13 mouse cellular contexts compared by ENCODE assay signal in genomic region chr2:157640873-157641272, GRCm38 (mm10).
DNase-seq lines count a peak whose midpoint lies in the region; ATAC-seq and TF ChIP-seq lines count a peak whose summit lies in the region.
"Had no signal": no experiment of that assay in that cellular context is flagged by ENCODE, and none has a peak within 500 bp of the region (broad histone marks: within the 10 kb centered on the region; RNA-seq: fewer than 3 reads in every experiment).

No protein-coding gene starts in this region.

- TF ChIP-seq CTCF in hindbrain, postnatal 0 days (IDR thresholded peaks at IDR 0.05; ENCODE audit: low read depth) = no peak

- no peak for DNase-seq in hindbrain, postnatal 0 days (ENCODE audit: low spot score)
- DNase-seq in hindbrain, embryonic 11.5 days (ENCODE audit: low spot score) = no peak
- peak; percentile 18 to 37 for DNase-seq in B cell, adult 2 months
- peak; percentile 72 for DNase-seq in ZHBTc4 (ENCODE audit: low read depth, low spot score)
- DNase-seq in cerebellum, postnatal 14 days = no peak
- DNase-seq in embryo, embryonic 10 days (ENCODE audit: low spot score) = no peak
- no peak for DNase-seq in right cerebral cortex, adult 18-20 months
- DNase-seq: cerebellum, postnatal 36 days; heart, postnatal 36 days had no signal

- 38% methylated on average over 4 of the region's 4 CpGs for WGBS in hindbrain, postnatal 0 days
- WGBS in hindbrain, embryonic 11.5 days = 27% methylated on average over 4 of the region's 4 CpGs

- H3K27ac ChIP-seq in hindbrain, postnatal 0 days = no peak overlapping the region
- H3K27ac ChIP-seq in hindbrain, embryonic 11.5 days (ENCODE audit: low read depth, low read length) = no peak overlapping the region
- H3K27ac ChIP-seq: kidney, postnatal 0 days; limb, embryonic 10.5 days had no signal

- H3K4me2 ChIP-seq in hindbrain, postnatal 0 days (ENCODE audit: low read depth, low read length) = no peak overlapping the region
- H3K4me2 ChIP-seq in hindbrain, embryonic 11.5 days (replicated peaks; ENCODE audit: low read depth, low read length) = no peak overlapping the region

- H3K4me3 ChIP-seq in hindbrain, postnatal 0 days (ENCODE audit: low read length) = no peak overlapping the region
- no peak overlapping the region for H3K4me3 ChIP-seq in hindbrain, embryonic 11.5 days (ENCODE audit: low read depth, low read length)
- H3K4me3 ChIP-seq: limb, embryonic 10.5 days had no signal

- no peaks in the 10 kb centered on the region for H3K27me3 ChIP-seq in hindbrain, postnatal 0 days (ENCODE audit: insufficient read depth, low read length)
- no peaks in the 10 kb centered on the region for H3K27me3 ChIP-seq in hindbrain, embryonic 11.5 days (ENCODE audit: control insufficient read depth, insufficient read depth, low read length)

- no peaks in the 10 kb centered on the region for H3K4me1 ChIP-seq in hindbrain, postnatal 0 days (ENCODE audit: insufficient read depth, low read length)
- H3K4me1 ChIP-seq in hindbrain, embryonic 11.5 days (replicated peaks; ENCODE audit: control insufficient read depth, insufficient read depth, low read length) = no peaks in the 10 kb centered on the region
- H3K4me1 ChIP-seq: limb, embryonic 10.5 days had no signal

- no peaks in the 10 kb centered on the region for H3K9me3 ChIP-seq in hindbrain, postnatal 0 days (ENCODE audit: low read length)
- H3K9me3 ChIP-seq in hindbrain, embryonic 11.5 days (ENCODE audit: control insufficient read depth, low read length) = no peaks in the 10 kb centered on the region
- H3K9me3 ChIP-seq: limb, embryonic 10.5 days had no signal

- no peaks in the 10 kb centered on the region for H3K36me3 ChIP-seq in hindbrain, postnatal 0 days (ENCODE audit: insufficient read depth, low read length)
- H3K36me3 ChIP-seq in hindbrain, embryonic 11.5 days (ENCODE audit: control insufficient read depth, insufficient read depth, low read length) = no peaks in the 10 kb centered on the region
- H3K36me3 ChIP-seq: limb, embryonic 10.5 days had no signal

- ATAC-seq in hindbrain, postnatal 0 days = peak; percentile 79
- no peak for ATAC-seq in hindbrain, embryonic 11.5 days (ENCODE audit: low FRiP score)
- peak; percentile 92 for ATAC-seq in megakaryocyte-erythroid progenitor cell, adult 5-6 weeks (replicated peaks; ENCODE audit: low FRiP score, low TSS enrichment, poor library complexity, severe bottlenecking)
- ATAC-seq: lung, postnatal 0 days had no signal

- no peak overlapping the region for H3K9ac ChIP-seq in hindbrain, postnatal 0 days (replicated peaks; ENCODE audit: low read length)
- no peak overlapping the region for H3K9ac ChIP-seq in hindbrain, embryonic 11.5 days (ENCODE audit: low read depth, low read length)

Comparison
In these comparisons a context has a peak if more than half of its experiments do, and no peak if none do; other contexts are left out.
1. DNase-seq: peak in B cell, adult 2 months (2 of 2) and ZHBTc4 (single experiment); none in hindbrain, postnatal 0 days (single experiment), hindbrain, embryonic 11.5 days (single experiment), cerebellum, postnatal 14 days (0 of 2), embryo, embryonic 10 days (single experiment) and right cerebral cortex, adult 18-20 months (single experiment).